Mouse (Mus musculus): Measurements from ENCODE around the gene 1700010I14Rik.
A peak's percentile ranks its signal among the peaks of the same experiment; 100 is the strongest.

The 1700010I14Rik gene

GRCm38 (mm10) chr17:8988119-8988807 is at the start of gene 1700010I14Rik:
TSS of gene 1700010I14Rik (plus strand) at chr17:8988333.
- DNase-seq (ENCODE audit: low read depth, low spot score): peak; percentile 89
- Histone ChIP-seq H3K27me3 (ENCODE audit: control insufficient read depth, insufficient read depth, low read length, poor library complexity, severe bottlenecking) (no peaks in the 10 kb centered on the region), H3K36me3 (ENCODE audit: control insufficient read depth, insufficient read depth, low read length, poor library complexity, severe bottlenecking) (no peaks in the 10 kb centered on the region; the same call in 1 of the 2 replicates)

GRCm38 (mm10) chr17:8951588-8951987 is 36.5 kb upstream of the 1700010I14Rik start:
- H3K27me3 ChIP-seq (ENCODE audit: control insufficient read depth, insufficient read depth, low read length, poor library complexity, severe bottlenecking): no peaks in the 10 kb centered on the region
- no peaks in the 10 kb centered on the region for H3K36me3 ChIP-seq (ENCODE audit: control insufficient read depth, insufficient read depth, low read length, poor library complexity, severe bottlenecking)
- no peak for DNase-seq (ENCODE audit: low read depth, low spot score)

- Histone ChIP-seq H3K36me3 (ENCODE audit: control insufficient read depth, insufficient read depth, low read length, poor library complexity, severe bottlenecking) (no peaks in the 10 kb centered on the region), H3K27me3 (ENCODE audit: control insufficient read depth, insufficient read depth, low read length, poor library complexity, severe bottlenecking) (no peaks in the 10 kb centered on the region)
- DNase-seq (ENCODE audit: low read depth, low spot score): no peak
Observed at GRCm38 (mm10) chr17:8952951-8953350, 35.2 kb upstream of the 1700010I14Rik start.

GRCm38 (mm10) chr17:8958125-8958524 is 30.0 kb upstream of the 1700010I14Rik start:
- Histone ChIP-seq H3K27me3 (ENCODE audit: control insufficient read depth, insufficient read depth, low read length, poor library complexity, severe bottlenecking) (no peaks in the 10 kb centered on the region), H3K36me3 (ENCODE audit: control insufficient read depth, insufficient read depth, low read length, poor library complexity, severe bottlenecking) (no peaks in the 10 kb centered on the region)
- no peak for DNase-seq (ENCODE audit: low read depth, low spot score)

GRCm38 (mm10) chr17:8960386-8960785 is 27.7 kb upstream of the 1700010I14Rik start:
- H3K27me3 ChIP-seq (ENCODE audit: control insufficient read depth, insufficient read depth, low read length, poor library complexity, severe bottlenecking): no peaks in the 10 kb centered on the region
- DNase-seq (ENCODE audit: low read depth, low spot score): no peak
- H3K36me3 ChIP-seq (ENCODE audit: control insufficient read depth, insufficient read depth, low read length, poor library complexity, severe bottlenecking): no peaks in the 10 kb centered on the region

- no peaks in the 10 kb centered on the region for H3K36me3 ChIP-seq (ENCODE audit: control insufficient read depth, insufficient read depth, low read length, poor library complexity, severe bottlenecking)
- H3K27me3 ChIP-seq (ENCODE audit: control insufficient read depth, insufficient read depth, low read length, poor library complexity, severe bottlenecking): no peaks in the 10 kb centered on the region
- DNase-seq (ENCODE audit: low read depth, low spot score): no peak
Observed at GRCm38 (mm10) chr17:8961097-8961496, 27.0 kb upstream of the 1700010I14Rik start.

GRCm38 (mm10) chr17:8961644-8962043 is 26.5 kb upstream of the 1700010I14Rik start:
- no peaks in the 10 kb centered on the region for H3K36me3 ChIP-seq (ENCODE audit: control insufficient read depth, insufficient read depth, low read length, poor library complexity, severe bottlenecking)
- no peak for DNase-seq (ENCODE audit: low read depth, low spot score)
- no peaks in the 10 kb centered on the region for H3K27me3 ChIP-seq (ENCODE audit: control insufficient read depth, insufficient read depth, low read length, poor library complexity, severe bottlenecking)

GRCm38 (mm10) chr17:8965177-8965576 is 23.0 kb upstream of the 1700010I14Rik start:
- H3K36me3 ChIP-seq (ENCODE audit: control insufficient read depth, insufficient read depth, low read length, poor library complexity, severe bottlenecking): no peaks in the 10 kb centered on the region
- DNase-seq (ENCODE audit: low read depth, low spot score): no peak
- H3K27me3 ChIP-seq (ENCODE audit: control insufficient read depth, insufficient read depth, low read length, poor library complexity, severe bottlenecking): no peaks in the 10 kb centered on the region

- no peak for DNase-seq (ENCODE audit: low read depth, low spot score)
- H3K36me3 ChIP-seq (ENCODE audit: control insufficient read depth, insufficient read depth, low read length, poor library complexity, severe bottlenecking): no peaks in the 10 kb centered on the region
Observed at GRCm38 (mm10) chr17:8972152-8972854, 15.8 kb upstream of the 1700010I14Rik start.

GRCm38 (mm10) chr17:8973331-8973730 is 14.8 kb upstream of the 1700010I14Rik start:
- Histone ChIP-seq H3K36me3 (ENCODE audit: control insufficient read depth, insufficient read depth, low read length, poor library complexity, severe bottlenecking) (no peaks in the 10 kb centered on the region), H3K27me3 (ENCODE audit: control insufficient read depth, insufficient read depth, low read length, poor library complexity, severe bottlenecking) (no peaks in the 10 kb centered on the region)
- no peak for DNase-seq (ENCODE audit: low read depth, low spot score)

More at GRCm38 (mm10) chr17:8972152-8972854, 15.8 kb upstream of the 1700010I14Rik start:
- no peaks in the 10 kb centered on the region for H3K27me3 ChIP-seq (ENCODE audit: control insufficient read depth, insufficient read depth, low read length, poor library complexity, severe bottlenecking)

GRCm38 (mm10) chr17:8974423-8974822 is 13.7 kb upstream of the 1700010I14Rik start:
- DNase-seq (ENCODE audit: low read depth, low spot score): no peak
- H3K36me3 ChIP-seq (ENCODE audit: control insufficient read depth, insufficient read depth, low read length, poor library complexity, severe bottlenecking): no peaks in the 10 kb centered on the region

GRCm38 (mm10) chr17:8974823-8975397 is 13.2 kb upstream of the 1700010I14Rik start:
- DNase-seq (ENCODE audit: low read depth, low spot score): no peak
- H3K27me3 ChIP-seq (ENCODE audit: control insufficient read depth, insufficient read depth, low read length, poor library complexity, severe bottlenecking): no peaks in the 10 kb centered on the region
- no peaks in the 10 kb centered on the region for H3K36me3 ChIP-seq (ENCODE audit: control insufficient read depth, insufficient read depth, low read length, poor library complexity, severe bottlenecking)

More at GRCm38 (mm10) chr17:8974423-8974822, 13.7 kb upstream of the 1700010I14Rik start:
- no peaks in the 10 kb centered on the region for H3K27me3 ChIP-seq (ENCODE audit: control insufficient read depth, insufficient read depth, low read length, poor library complexity, severe bottlenecking)

- no peak for DNase-seq (ENCODE audit: low read depth, low spot score)
Observed at GRCm38 (mm10) chr17:8976745-8977144, 11.4 kb upstream of the 1700010I14Rik start.

GRCm38 (mm10) chr17:8977271-8977670 is 10.9 kb upstream of the 1700010I14Rik start:
- no peaks in the 10 kb centered on the region for H3K36me3 ChIP-seq (ENCODE audit: control insufficient read depth, insufficient read depth, low read length, poor library complexity, severe bottlenecking)
- no peak for DNase-seq (ENCODE audit: low read depth, low spot score)
- H3K27me3 ChIP-seq (ENCODE audit: control insufficient read depth, insufficient read depth, low read length, poor library complexity, severe bottlenecking): no peaks in the 10 kb centered on the region

More at GRCm38 (mm10) chr17:8976745-8977144, 11.4 kb upstream of the 1700010I14Rik start:
- H3K36me3 ChIP-seq (ENCODE audit: control insufficient read depth, insufficient read depth, low read length, poor library complexity, severe bottlenecking): no peaks in the 10 kb centered on the region
- H3K27me3 ChIP-seq (ENCODE audit: control insufficient read depth, insufficient read depth, low read length, poor library complexity, severe bottlenecking): no peaks in the 10 kb centered on the region

- Histone ChIP-seq H3K36me3 (ENCODE audit: control insufficient read depth, insufficient read depth, low read length, poor library complexity, severe bottlenecking) (no peaks in the 10 kb centered on the region), H3K27me3 (ENCODE audit: control insufficient read depth, insufficient read depth, low read length, poor library complexity, severe bottlenecking) (no peaks in the 10 kb centered on the region)
- DNase-seq (ENCODE audit: low read depth, low spot score): no peak
Observed at GRCm38 (mm10) chr17:8983576-8983975, 4.6 kb upstream of the 1700010I14Rik start.

Data from splenic B cell, adult 2 months (primary cell).